In the genomic region with DNA sequence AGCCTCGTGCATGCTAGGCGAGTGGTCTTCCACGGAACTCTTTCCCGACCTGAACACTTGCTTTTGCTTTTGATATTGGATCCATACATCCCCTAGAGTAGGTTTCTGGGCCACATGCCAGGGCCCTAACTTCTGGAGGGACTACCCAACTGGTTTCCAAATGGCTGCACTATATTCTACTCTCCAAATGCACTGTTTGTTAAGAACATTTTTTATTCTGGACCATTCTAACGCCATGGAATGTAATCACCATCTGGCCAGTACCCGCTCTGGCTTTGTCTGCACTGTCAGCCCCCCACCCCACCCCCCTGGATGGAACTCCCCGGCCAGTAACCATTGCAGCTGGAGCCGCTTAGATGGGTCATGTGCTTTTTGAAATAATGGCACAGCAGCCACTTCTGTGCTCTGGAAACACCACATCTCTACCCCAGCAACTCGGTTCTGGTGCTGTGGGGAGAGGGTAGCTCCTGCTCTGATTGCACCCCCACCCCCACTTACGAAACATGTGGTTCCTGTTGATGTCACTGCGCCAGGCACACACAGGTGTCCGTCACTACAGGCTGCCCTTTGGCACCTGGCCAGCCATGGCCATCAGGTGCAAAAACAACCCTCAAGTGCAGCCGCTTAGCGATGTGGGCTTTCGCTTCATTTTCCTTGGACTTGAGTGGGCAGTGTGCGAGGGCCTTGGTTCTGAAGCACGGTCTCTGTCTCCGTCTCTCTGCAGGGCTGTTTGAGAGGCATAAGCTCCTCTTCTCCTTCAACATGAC, we compare ENCODE assay signal across 20 mouse cellular contexts. TPM values are rescaled to one million over a fixed set of nuclear protein-coding genes. Genes with fewer than 3 reads are reported as not detected.
DNase-seq lines count a peak whose midpoint lies in the region; ATAC-seq lines count a peak whose summit lies in the region.
"Had no signal": no experiment of that assay in that cellular context is flagged by ENCODE, and none has a peak within 500 bp of the region (broad histone marks: within the 10 kb centered on the region; RNA-seq: fewer than 3 reads in every experiment).

No protein-coding gene starts in this region.

- H3K4me2 ChIP-seq in stomach, embryonic 16.5 days (ENCODE audit: low read depth, low read length): no peak overlapping the region
- H3K4me2 ChIP-seq: forebrain, embryonic 13.5 days; kidney, embryonic 15.5 days had no signal

- no peak overlapping the region for H3K4me3 ChIP-seq in stomach, embryonic 16.5 days (replicated peaks; ENCODE audit: low read length)
- H3K4me3 ChIP-seq: erythroblast, embryonic 14.5 days; forebrain, embryonic 13.5 days; kidney, embryonic 15.5 days had no signal

- H3K9ac ChIP-seq in stomach, embryonic 16.5 days (ENCODE audit: low read length): no peak overlapping the region
- H3K9ac ChIP-seq: forebrain, embryonic 13.5 days; kidney, embryonic 15.5 days; liver, postnatal 0 days had no signal

- H3K27me3 ChIP-seq in stomach, embryonic 16.5 days (ENCODE audit: control insufficient read depth, insufficient read depth, low read length): no peaks in the 10 kb centered on the region
- H3K27me3 ChIP-seq: forebrain, embryonic 13.5 days; kidney, embryonic 15.5 days had no signal

- ATAC-seq in stomach, embryonic 16.5 days (ENCODE audit: insufficient read depth, low FRiP score): peak; percentile 25; the same call in 1 of the 2 replicates
- ATAC-seq: forebrain, embryonic 13.5 days; hindbrain, embryonic 16.5 days; intestine, embryonic 16.5 days; liver, postnatal 0 days; midbrain, embryonic 16.5 days had no signal

- no peaks in the 10 kb centered on the region for H3K4me1 ChIP-seq in stomach, embryonic 16.5 days (ENCODE audit: control insufficient read depth, insufficient read depth, low read length)
- H3K4me1 ChIP-seq: forebrain, embryonic 13.5 days; kidney, embryonic 15.5 days had no signal

- H3K9me3 ChIP-seq in stomach, embryonic 16.5 days (replicated peaks; ENCODE audit: control insufficient read depth, low read length): no peaks in the 10 kb centered on the region
- H3K9me3 ChIP-seq: kidney, embryonic 15.5 days had no signal

- H3K27ac ChIP-seq in stomach, embryonic 16.5 days (ENCODE audit: low read length): no peak overlapping the region
- H3K27ac ChIP-seq: forebrain, embryonic 13.5 days; kidney, embryonic 15.5 days had no signal

- H3K36me3 ChIP-seq in stomach, embryonic 16.5 days (ENCODE audit: control insufficient read depth, insufficient read depth, low read length): no peaks in the 10 kb centered on the region
- H3K36me3 ChIP-seq: kidney, embryonic 15.5 days had no signal

- WGBS in stomach, embryonic 16.5 days: 66% methylated on average over 18 of the region's 18 CpGs

- peak; percentile 69 to 79 for DNase-seq in cerebellum, postnatal 14 days
- DNase-seq in cerebellum, postnatal 4 days (ENCODE audit: low spot score in 2 of 2): no peak
- peak; percentile 41 for DNase-seq in right cerebral cortex, postnatal 14 days
- no peak for DNase-seq in right cerebral cortex, postnatal 36 days (ENCODE audit: low spot score in 2 of 2)
- peak; percentile 56 to 73 for DNase-seq in cerebellum, postnatal 25 days
- DNase-seq in spleen, postnatal 4 days (ENCODE audit: low spot score in 2 of 2): no peak
- DNase-seq: adrenal gland, adult 2 months; embryo, embryonic 11 days; gastrocnemius, postnatal 14 days; heart, adult 18-20 months; kidney, postnatal 4 days; layer of hippocampus, adult 9-11 months; liver, postnatal 0 days had no signal

RNA-seq across cellular contexts. Expression of a gene that starts 39.9 kb away (rescaled TPM):
- 5.3 and 6.1 TPM in 2 replicates for polyA plus RNA-seq in stomach, embryonic 16.5 days (2015; fragmentation: Nextera tagmentation; extraction: Ambion mirVana)

RNA-seq across cellular contexts. Expression of a gene that starts 40.2 kb away (rescaled TPM):
- polyA plus RNA-seq in stomach, embryonic 16.5 days (2015; fragmentation: Nextera tagmentation; extraction: Ambion mirVana): 43.6 and 54.3 TPM in 2 replicates

Comparison
In these comparisons a context has a peak if more than half of its experiments do, and no peak if none do; other contexts are left out.
1. DNase-seq: peak in cerebellum, postnatal 14 days (2 of 2), right cerebral cortex, postnatal 14 days (single experiment) and cerebellum, postnatal 25 days (2 of 2); none in cerebellum, postnatal 4 days (0 of 2), right cerebral cortex, postnatal 36 days (0 of 2) and spleen, postnatal 4 days (0 of 2).